Mouse (Mus musculus) c-Kit-positive CD71-positive TER-119-negative erythroid progenitor cells, embryonic 14.5 days (primary cell): ENCODE measurements around the gene Tnrc18.
"Not testable (repeated sequence)": the region's sequence is repeated elsewhere in the genome, so short reads cannot be mapped to it uniquely, and the experiment has no call there.

Experiments used
- DNase-seq: peaks from one replicate; pipeline ENCODE4 v3.0.0-alpha.2; 2013; ENCODE audit warnings: low read depth

The Tnrc18 gene

DNA sequence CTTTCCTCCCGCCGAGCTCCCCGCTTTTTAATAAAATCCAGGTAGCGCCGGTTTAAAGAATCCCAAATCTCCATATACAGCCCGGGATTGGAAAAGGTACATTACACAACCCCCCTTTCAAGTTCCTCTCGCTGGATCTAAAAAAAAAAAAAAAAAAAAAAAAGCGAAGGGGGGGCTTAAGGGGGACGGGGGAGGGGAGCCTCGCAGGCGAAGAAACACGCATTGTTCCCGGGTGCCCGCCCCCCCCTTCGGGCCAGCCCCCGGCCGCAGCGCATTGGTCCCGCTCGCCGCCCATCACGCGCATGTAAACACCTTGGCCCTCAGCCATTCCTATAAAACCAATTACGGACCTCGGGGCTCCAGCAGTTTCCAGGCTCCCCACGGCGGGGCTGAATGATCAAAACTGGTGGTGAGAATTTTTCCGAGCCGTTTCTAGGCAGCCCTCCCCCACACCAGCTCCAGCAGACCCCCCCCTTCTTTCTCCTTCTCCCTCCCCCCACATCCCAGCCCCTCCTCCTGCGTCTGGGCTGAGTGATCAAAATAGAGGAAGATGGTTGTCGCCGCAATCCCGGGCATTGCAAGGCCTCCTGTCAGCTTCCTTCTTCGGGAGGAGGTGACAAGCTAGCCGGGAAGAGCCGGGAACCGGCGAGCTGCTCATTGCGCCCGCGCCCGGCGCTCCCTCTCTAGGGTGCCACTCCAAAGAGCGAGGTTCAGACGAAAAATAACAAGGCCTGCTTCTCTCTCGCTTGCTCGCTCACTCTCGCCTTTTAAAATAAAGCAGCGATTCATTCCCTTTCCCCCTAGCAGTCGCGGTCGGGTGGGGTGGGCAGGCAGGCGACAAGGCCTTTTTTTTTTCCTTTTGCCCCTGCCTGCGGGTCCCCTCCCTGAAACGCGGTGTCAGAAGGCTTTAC, at the start of gene Tnrc18:
Gene Tnrc18 (minus strand): TSS at position 139 of the 911 bp plus-strand sequence.
- DNase-seq, result no peak

DNA sequence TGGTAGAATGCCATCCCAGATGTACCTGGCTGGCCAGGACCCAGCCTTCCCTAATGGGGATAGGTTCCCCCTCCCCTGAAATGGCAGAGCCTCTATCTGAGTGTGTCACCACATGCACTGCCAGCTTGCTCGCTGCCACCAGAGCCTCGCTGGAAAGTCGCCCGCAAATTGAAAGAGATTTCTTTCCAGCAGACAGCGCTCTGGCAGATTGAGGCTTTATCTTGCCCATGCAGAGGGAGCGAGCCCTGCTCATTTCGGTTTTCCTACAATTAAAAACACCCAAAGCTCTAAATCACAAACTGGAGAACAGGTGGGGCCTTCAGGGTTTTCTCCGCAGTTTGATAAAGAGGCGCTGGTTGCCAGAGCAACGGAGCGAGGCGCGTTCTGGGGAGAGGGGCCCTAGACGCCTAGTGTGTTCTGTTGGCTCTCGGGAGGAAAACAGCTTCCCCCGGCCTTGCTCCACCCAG, 40.3 kb upstream of the Tnrc18 start:
- DNase-seq, result no peak

DNA sequence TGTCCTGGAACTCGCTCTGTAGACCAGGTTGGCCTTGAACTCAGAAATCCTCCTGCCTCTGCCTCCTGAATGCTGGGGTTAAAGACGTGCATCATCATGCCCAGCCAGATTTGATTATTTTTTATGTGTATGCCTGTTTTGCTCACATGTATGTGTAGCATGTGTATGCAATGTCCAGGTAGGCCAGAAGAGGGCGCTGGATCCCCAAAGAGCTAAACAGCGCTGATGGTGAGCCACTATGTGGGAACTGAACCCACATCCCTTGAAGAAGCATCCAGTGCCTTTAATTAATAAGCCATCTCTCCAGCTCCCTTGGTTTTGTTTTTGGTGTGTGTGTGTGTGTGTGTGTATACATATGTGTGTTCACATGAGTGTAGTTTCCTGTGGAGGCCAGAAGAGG, 38.9 kb upstream of the Tnrc18 start:
- no peak for DNase-seq

DNA sequence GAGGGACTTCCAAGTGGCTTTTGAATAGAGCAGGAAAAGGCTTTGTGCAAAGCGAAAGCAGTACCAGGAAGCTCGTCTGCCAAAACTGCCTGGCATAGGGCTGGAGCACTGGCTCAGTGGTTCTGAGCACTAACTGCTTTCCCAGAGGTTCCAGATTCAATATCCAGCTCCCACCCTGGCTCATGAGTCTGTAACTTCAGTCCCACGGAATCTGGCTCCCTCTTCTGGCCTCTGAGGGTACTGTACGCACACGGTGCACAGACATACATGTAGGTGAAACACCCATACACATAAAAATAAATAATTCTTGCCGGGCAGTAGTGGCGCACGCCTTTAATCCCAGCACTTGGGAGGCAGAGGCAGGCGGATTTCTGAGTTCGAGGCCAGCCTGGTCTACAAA, 37.4 kb upstream of the Tnrc18 start:
- no peak for DNase-seq

DNA sequence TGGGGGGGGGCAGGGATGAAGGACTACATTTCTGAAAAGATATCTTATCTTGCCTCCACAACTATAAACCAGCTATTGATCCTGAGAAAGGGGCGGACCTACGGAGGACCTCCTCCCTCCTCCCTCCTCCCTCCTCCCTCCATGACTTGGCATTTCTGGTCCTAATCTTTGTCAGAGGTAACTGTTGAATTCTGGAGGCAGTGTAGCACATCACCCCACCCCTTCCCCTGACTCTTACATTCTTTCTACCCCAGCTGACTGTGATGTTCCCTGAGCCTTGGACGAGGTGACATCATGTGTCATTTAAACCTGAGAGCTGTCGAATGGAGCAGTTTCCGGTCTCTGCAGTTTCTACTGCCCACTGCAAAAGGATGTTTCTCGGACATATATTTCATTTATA, 36.1 kb upstream of the Tnrc18 start:
- no peak for DNase-seq

DNA sequence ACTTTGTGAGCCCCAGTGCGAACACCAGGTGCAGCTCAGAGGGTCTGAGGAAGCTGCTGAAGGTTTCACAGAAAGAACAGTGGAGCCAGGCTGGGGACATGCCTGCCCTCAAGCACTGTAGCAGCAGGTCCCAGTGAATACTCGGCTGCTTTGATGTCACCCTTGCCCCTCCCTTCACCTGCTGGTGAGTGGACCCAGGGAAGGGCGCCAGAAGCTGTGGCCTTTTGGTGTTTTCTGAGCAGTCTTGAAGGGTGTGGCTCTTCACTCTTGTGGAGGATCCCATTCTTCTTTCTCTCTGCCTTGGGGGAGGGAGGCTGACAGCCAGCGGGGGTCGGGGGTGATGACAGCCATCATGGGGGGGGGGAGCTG, 34.2 kb upstream of the Tnrc18 start:
- DNase-seq, result no peak

DNA sequence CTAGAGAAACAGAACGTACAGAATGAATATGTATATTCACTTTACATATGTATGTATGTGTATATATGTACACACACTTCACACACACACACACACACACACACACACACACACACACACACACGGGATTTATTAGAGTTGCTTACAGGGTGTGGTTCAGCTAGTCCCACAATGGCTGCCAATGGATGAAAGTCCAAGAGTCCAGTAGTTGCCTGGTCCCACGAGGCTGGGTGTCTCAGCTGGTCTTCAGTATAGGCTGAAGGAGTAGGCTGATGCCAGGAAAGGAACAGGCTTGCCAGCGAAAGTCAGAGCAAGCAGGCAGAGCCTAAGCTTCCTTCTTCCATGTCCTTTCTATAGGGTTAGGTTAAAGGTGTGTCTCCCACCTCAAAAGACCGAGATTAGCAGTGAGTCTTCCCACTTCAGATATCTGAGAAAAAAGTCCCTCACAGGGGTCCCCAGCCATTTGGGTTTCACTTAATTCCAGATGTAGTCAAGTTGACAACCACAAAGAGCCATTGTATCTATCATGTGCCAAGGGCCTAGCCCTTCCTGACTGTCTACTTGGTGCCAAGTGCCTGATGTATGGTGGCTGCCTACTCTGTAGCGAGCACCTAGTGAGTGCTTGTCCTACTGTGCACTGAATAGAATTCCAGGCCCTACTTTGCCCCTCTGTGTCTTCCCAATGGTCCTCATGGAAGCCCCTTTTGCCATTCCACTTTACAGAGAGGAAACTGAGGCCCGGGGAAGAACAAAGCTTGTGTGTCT, 33.6 kb upstream of the Tnrc18 start:
- no peak for DNase-seq

DNA sequence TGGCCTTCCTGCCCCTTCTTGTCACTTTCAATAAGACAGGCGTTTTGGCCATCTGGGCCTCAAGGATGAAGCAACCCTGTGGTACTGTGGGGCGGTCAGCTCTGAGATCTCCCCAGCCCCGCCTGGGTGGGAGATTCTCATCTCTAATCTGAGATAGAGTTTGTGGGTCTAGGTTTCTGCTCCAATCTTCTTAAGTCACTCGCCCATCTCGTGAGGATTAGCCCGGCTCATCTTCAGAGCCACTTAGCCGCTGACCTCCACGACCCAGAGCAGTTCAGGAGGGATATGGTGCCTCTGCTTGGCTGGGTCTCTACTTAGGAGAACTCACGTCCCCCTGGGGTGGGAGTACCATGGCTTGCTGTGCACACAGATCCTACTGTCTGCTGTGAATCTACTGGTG, 33.0 kb upstream of the Tnrc18 start:
- no peak for DNase-seq

DNA sequence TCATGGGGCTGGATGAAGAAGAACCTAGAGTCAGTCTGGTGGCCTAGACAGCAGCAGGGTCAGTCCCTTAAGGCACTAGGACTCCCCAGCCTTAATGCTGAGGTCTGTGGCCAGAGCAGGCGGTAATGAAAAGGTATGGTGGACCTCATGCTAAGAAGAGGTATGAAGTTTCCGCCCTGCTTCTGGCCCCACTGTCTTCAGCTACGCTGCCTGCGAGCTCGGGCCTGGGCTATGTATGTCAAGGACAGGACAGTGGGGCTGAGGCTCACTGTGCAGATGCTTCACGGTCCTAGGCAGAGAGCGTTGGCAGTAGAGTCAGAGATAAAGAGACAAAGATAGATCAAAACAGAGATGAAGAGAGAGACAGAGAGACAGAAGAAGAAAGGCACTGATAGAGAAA, 31.4 kb upstream of the Tnrc18 start:
- no peak for DNase-seq

DNA sequence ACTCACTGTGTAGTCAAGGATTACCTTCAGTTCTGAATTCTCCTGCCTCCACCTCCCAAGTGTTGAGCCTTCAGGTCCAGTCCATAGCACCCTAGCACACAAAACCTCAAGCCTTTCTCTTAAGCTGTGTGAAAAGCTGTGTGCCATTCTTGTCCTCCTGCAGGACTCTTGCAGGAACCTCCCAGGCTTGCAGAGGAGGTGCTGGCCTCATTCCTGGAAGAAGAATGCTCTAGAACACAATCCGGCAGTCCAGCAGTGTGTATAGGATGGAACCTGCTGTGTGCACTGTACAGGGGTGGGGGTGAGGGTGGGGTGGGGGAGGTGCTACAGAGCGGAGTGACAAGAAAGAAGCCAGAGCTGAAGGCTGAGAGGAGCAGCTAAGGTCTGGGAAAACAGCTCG, 30.7 kb upstream of the Tnrc18 start:
- DNase-seq, result no peak

DNA sequence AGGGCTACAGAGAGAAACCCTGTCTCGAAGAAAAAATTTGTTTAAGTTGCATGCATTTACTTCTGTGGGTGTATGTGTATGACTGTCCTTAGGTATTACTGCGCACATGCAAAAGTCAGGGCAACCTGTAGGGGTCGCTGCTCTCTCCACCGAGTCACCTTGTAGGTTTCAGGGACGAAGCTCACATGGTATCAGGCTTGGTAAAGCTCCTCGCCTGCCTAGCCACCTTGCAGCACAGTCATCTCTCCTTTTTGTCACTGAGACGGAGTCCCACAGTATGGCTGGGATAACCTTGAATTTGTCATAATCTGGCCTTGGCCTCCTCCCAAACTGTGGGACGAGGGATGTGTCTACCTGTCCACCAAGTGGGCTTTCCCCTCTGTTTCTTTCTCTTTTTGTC, 27.0 kb upstream of the Tnrc18 start:
- peak; percentile 33 for DNase-seq

DNA sequence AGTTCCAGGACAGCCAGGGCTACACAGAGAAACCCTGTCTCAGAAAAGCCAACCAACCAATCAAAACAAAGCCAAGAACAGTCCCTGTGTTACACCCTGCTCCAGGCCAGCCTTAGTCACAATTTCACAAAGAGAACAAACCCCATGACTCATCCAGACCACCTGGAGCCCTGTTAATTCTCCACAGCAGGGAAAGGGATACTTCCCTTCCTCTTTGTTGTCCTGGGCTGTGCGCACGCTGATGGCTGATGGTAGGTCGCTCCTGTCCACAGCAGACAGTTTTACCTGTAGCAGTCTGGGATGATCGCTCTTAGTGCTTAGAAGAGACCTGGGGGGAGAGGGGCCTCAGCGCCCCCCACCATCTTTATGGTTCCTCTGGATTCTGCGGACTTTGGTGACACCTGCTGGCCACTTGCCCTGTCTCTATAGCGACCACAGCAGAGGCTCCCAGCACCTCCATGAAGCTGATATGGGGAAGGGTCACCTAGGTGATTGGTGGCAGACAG, 24.7 kb upstream of the Tnrc18 start:
- DNase-seq, result no peak

DNA sequence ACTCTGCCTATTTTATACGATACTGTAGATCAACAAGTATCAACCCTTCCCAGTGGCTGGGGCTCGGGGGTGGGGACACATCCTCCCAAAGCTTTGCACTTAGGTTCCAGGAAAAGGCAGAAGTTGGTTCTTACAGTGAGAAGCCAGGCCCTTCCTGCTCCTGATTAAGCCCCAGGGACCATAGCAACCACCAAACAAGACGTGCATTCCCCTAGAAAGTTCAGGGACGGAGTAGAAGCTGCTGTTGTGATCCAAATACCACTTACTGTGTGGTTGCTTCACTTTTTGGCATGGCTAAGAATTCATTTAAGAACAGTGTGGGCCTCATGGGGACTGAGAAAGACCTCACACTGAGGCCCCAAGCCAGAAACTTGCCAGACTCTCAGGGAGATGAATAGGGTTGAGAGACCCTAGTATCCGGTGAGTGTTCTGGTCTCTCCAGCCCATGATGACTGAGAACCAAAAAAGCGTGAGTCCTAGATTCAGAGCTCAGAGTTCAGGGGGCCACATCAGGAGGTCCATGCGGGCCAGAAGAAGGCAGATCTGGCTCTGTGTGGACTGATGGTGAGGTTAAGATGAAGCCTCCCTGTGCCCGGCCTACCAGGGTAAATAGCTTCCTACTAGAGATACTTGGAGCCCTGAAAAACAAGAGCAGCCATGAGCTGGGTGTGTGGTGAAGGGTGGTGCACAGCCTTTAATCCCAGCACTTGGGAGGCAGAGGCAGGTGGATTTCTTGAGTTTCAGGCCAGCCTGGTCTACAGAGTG, 24.1 kb upstream of the Tnrc18 start:
- DNase-seq, result no peak

DNA sequence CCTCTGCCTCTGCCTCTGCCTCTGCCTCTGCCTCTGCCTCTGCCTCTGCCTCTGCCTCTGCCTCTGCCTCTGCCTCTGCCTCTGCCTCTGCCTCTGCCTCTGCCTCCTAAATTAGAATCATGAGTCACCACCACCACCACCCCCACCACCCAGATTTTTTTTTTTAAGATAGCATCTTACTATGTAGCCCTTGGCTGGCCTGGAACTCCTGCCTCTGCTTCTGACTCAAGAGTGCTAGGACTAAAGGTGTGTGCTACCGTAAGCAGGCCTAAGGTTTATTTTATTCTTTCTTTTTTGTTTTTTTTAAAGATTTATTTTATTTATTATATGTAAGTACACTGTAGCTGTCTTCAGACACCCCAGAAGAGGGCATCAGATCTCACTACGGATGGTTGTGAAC, 20.0 kb upstream of the Tnrc18 start:
- not testable (repeated sequence) for DNase-seq

DNA sequence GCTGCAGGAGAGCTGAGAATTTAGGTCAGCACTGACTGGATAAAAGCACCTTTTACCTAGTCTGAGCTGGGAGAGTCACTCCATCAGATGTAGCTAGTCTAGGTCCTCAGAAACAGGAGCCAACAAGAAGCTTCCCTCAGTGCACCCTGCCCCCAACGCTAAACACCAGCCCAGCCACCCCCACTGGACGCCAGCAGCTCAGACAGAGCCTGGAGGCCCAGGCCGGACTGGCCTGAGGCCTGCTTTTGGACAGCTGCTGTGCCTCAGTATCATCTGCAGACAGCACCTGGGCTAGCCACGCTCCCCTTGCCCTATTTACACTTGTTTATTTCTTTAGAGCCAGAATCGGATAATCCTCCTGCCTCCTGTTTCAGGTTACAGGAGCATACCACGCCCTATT, 19.4 kb upstream of the Tnrc18 start:
- no peak for DNase-seq

DNA sequence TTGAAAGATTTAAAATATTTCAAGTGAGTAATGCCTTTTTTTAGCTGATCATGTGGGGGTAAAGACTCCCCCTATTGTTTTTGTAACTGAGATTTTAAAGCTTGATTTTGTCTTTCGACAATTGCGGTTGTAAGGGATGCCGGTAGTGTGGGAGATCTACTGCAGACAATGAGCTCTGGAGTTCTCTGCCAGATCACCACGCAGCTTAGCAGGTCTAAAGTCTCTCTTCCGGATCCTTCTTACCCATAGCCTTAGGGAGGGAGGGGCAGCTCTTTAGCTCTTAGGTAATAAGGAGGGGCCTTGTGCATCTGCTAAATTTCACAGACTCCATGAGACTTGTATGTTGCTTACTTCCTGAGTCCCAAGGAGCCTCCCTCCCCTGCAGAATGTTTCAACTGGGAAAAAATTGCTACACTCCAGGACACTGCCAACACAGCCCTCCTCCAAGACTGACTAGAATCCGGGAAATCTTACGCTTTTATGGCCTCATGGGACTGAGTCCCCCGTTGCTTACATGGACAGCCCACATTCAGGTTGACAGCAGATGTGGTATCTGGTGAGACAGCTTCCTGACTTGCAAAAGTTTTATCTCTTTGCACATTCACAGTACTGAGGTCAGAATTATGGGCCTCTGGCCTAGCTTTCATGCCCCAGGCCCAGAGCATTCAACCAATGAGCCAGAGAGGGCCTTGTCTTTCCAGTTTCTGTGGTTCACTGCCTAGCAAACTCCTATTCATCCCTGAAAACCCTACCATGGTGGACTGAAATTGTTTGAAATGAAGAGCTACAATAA, 16.4 kb upstream of the Tnrc18 start:
- no peak for DNase-seq

DNA sequence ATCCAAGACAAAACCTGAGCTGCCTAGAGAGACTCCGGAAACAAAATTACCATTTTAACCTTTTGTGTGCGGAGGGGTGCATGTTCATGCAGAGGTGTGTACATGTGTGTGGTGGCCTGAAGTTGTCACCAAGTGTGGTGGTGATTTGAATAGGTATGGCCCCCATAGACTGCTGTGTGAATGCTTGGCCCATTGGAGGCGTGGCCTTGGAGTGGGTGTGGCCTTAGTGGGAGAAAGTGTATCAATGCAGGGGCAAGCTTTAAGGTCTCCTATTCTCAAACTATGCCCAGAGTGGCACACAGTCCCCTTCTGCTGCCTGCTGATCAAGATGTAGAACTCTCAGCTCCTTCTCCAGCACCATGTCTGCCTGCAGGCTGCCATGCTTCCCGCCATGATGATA, 8.7 kb upstream of the Tnrc18 start:
- DNase-seq, result no peak

DNA sequence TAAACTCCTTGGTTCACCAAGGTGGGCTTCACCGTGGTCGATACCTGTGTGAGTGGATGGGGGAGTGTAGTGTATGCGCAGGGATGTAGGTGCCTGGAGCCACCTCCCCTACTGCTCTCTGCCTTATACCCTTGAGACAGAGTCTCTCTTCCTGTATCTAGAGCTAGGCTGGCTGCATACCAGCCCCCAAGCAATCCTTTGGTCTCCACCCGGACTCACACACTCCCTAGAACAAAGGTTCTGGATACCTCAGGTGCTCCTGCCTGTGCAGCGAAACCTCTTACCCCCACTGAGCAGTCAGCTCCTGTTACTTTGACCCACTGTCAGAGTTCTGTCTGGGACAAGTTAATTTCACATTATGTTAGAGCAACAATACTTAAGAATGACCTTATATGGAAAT, 8.2 kb upstream of the Tnrc18 start:
- DNase-seq, result no peak

DNA sequence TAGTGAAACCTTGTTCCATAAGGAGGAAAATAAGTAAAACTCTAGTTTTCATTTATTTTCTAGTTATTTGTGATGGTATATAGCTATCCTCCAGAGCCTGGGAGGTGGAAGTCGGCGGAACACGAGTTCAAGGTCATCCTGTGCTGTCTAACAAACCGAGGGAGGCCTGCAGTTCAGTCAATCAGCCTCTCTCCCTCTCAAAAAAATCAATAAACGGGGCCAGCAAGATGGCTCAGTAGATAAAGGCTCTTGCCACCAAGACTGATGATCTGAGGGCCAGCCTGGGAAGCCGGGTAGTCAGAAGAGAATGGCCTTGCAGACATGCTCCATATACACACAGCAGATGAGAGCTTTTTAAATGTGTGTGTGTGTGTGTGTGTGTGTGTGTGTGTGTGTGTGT, 6.6 kb upstream of the Tnrc18 start:
- no peak for DNase-seq

DNA sequence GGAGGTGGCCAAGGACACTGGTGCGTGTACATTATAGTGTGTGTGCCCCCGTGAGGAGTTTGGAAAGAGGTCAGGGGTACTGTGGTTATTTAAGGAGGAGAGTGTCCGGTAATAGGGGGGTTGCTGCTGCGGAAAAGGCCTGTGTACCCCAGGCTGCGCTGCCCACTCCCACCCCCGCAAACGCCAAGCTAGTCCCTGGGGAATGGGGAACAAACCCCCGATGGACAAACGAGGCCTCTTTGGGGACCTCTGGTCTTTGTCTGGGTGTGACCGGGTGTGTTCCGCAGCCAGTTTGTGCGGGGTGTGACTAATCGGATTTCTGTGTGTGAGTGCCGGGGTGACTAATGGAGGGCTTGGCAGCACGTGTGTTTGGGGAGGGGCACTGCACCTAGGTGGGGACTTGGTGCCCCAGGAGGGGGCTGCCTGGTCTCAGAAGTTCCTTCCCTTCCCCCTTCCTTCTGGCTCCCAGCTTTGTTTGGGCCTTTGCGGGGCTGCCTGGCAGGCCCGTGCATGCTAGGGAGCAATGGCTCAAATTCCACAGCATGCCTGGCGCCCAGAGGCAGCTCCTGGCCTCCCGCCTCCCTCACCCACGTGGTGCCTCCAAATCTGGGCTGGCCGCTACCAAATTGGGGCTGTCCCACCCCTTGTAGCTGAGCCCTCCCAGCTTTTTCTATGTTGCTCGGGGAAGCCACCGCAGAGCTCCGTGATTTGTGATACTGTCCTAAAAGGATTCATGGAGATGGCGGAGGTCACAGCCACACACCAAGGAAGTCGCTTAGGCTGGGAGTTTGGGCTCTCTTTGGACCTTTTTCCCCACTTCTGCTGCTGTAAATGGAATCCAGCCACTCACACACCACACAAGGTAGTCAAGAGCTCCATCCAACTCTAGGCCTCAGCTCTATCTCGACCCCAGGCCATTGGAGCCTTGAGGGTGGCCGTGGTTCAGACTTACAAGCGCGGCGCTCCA, 5.9 kb upstream of the Tnrc18 start:
- DNase-seq, result no peak
